Mouse (Mus musculus) midbrain, embryonic 16.5 days (tissue): ENCODE data around the gene Apba3. TPM values are rescaled to one million over a fixed set of nuclear protein-coding genes. Genes with fewer than 3 reads are reported as not detected.

ENCODE experiments used
- ATAC-seq: fragments of 200-750 bp; cut with Nextera tagmentation; 2 replicates; pipeline ENCODE4 v1.8.0; 2017; ENCODE audit warnings: moderate TSS enrichment
- H3K27ac ChIP-seq: fragments of 300-500 bp; sonication (generic); 2 replicates; pipeline ENCODE4 v1.5.1; 2014; ENCODE audit warnings: mild to moderate bottlenecking, low read length, mixed read lengths
- H3K27me3 ChIP-seq: fragments of 300-500 bp; sonication (generic); 2 replicates; pipeline ENCODE4 v1.6.1; 2014; ENCODE audit warnings: low read depth, low read length, mixed read lengths; ENCODE audit not compliant: control insufficient read depth, insufficient read depth
- H3K36me3 ChIP-seq: fragments of 300-500 bp; sonication (generic); 2 replicates; pipeline ENCODE4 v1.6.1; 2014; ENCODE audit warnings: mild to moderate bottlenecking, low read length, moderate library complexity, mixed read lengths; ENCODE audit not compliant: control insufficient read depth, insufficient read depth
- H3K4me1 ChIP-seq: fragments of 300-500 bp; sonication (generic); 2 replicates; pipeline ENCODE4 v1.6.1; 2014; ENCODE audit warnings: mild to moderate bottlenecking, low read length, mixed read lengths; ENCODE audit not compliant: control insufficient read depth, insufficient read depth
- H3K4me2 ChIP-seq: fragments of 300-500 bp; sonication (generic); 2 replicates; pipeline ENCODE4 v1.6.1; 2014; ENCODE audit warnings: mild to moderate bottlenecking, low read length, mixed read lengths
- H3K4me3 ChIP-seq: fragments of 300-500 bp; sonication (generic); 2 replicates; pipeline ENCODE4 v1.5.1; 2014; ENCODE audit warnings: low read depth, mild to moderate bottlenecking, low read length, moderate library complexity, mixed read lengths
- H3K9ac ChIP-seq: fragments of 300-500 bp; sonication (generic); 2 replicates; pipeline ENCODE4 v1.6.1; 2014; ENCODE audit warnings: low read depth, low read length, mixed read lengths
- H3K9me3 ChIP-seq: fragments of 300-500 bp; sonication (generic); replicated peaks from 2 replicates; pipeline ENCODE4 v1.6.1; 2014; ENCODE audit warnings: mild to moderate bottlenecking, low read length, mixed read lengths; ENCODE audit not compliant: control insufficient read depth, poor library complexity, severe bottlenecking
- WGBS: fragments of 180-500 bp; shearing (Covaris S2); extraction: QIAGEN DNeasy Blood & Tissue Kit; methylation state at CpG from one replicate; pipeline ENCODE4 v1.1.7; 2014; 5-methylcytosine and 5-hydroxymethylcytosine counted together
- polyA plus RNA-seq: library from polyadenylated mRNA; unstranded; fragments of >200 nt; fragmentation: Nextera tagmentation; extraction: Ambion mirVana; gene quantifications from 2 replicates; pipeline ENCODE4 v1.2.1, GENCODE M21; 2015

The Apba3 gene
- polyA plus RNA-seq, 1 experiment from 2014 or later: 33.8 TPM

DNA sequence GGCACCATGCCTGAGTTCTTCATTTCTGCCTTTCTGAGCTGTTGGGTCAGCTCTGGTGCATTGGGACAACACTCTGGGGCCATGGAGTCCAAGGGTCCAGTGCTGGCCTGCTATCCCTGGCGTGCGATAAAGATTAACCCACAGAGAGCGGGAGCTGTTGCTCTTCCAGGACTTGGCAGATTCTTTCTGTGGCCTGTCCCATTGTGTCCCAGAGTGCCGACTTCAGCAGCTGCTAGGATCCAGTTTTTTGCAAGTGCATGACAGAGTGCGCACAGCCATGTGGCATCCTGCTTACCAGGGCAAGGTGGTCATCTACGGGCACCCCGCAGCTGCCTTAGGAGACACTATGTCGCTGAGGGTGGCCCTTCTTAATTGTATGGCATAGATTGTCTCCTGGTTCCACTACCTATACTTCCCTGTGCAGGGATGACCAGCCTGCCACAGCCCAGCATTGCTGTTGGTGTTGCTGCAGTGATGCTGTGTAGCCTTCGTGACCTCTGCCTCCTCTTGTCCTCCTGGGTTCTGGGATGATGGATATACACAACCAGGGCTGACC is 33.7 kb downstream of the Apba3 start:
- no peaks in the 10 kb centered on the region for H3K36me3 ChIP-seq
- no peaks in the 10 kb centered on the region for H3K9me3 ChIP-seq
- H3K9ac ChIP-seq: no peak overlapping the region
- H3K4me1 ChIP-seq: peaks cover 9% of the 10 kb centered on the region
- H3K27ac ChIP-seq: no peak overlapping the region
- no peak overlapping the region for H3K4me3 ChIP-seq
- no peak for ATAC-seq
- H3K27me3 ChIP-seq: no peaks in the 10 kb centered on the region
- WGBS: 85% methylated on average over 9 of the region's 9 CpGs
- H3K4me2 ChIP-seq: no peak overlapping the region

- Histone ChIP-seq H3K27me3 (no peaks in the 10 kb centered on the region), H3K4me2 (no peak overlapping the region), H3K27ac (no peak overlapping the region), H3K4me3 (no peak overlapping the region), H3K4me1 (peaks cover 5% of the 10 kb centered on the region), H3K36me3 (peaks cover 7% of the 10 kb centered on the region), H3K9me3 (no peaks in the 10 kb centered on the region), H3K9ac (no peak overlapping the region)
- no peak for ATAC-seq
- 81% methylated on average over 9 of the region's 9 CpGs for WGBS
These were observed 34.6 kb downstream of the Apba3 start for GRCm38 (mm10) chr10:81301321-81301720.

DNA sequence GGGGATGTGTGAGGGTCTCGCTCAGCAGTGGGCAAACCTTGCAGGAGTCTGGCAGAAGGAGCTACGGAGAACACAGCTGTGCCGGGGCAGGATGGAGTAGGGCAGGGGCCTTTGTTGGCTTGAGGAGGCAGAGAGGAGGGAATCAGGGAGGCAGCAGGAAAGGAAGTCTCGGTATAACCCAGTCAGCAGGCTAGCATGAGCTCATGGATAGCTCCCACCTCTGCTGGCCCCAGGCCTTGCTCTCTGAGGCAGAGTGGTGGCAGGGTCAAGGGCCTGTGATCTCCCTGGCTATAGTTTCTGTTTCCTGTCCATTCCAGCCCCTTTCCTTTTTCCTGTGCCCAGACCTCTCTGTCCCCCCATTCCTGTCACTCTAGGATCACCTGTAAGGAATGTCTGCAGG is 35.5 kb downstream of the Apba3 start:
- Histone ChIP-seq H3K4me3 (no peak overlapping the region), H3K4me2 (no peak overlapping the region), H3K27me3 (no peaks in the 10 kb centered on the region), H3K9ac (no peak overlapping the region), H3K9me3 (no peaks in the 10 kb centered on the region), H3K27ac (no peak overlapping the region), H3K4me1 (peaks cover 5% of the 10 kb centered on the region), H3K36me3 (peaks cover 16% of the 10 kb centered on the region)
- ATAC-seq: no peak
- 78% methylated on average over 4 of the region's 4 CpGs for WGBS

- WGBS: 70% methylated on average over 14 of the region's 14 CpGs
- Histone ChIP-seq H3K36me3 (peaks cover 21% of the 10 kb centered on the region), H3K4me2 (no peak overlapping the region), H3K4me1 (peaks cover 5% of the 10 kb centered on the region), H3K9ac (0 out of 2 replicates have a peak overlapping the region, but pooled peaks have one; percentile 14), H3K9me3 (no peaks in the 10 kb centered on the region), H3K4me3 (no peak overlapping the region), H3K27me3 (no peaks in the 10 kb centered on the region), H3K27ac (no peak overlapping the region)
- ATAC-seq: no peak
These were observed 36.0 kb downstream of the Apba3 start for GRCm38 (mm10) chr10:81302781-81303218.

DNA sequence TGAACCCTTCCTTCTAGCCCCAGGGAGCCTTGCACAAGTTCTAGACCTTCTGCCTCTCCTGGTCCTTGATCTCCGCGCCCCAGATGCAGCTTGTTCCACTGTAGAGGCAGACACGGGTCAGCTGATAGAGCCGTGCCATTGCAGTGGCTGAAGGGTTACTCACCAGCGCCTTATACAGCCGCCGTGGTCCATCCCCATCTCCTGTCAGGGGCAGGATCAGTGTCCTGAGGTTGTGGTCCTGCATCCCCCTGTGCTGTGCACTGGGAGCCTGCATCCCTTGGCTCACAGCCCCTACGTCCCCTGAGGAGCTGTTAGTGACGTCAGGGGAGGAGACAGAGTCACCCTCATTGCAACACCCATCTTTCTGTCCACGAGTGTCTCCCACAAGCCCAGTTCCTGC is 36.5 kb downstream of the Apba3 start:
- Histone ChIP-seq H3K9me3 (no peaks in the 10 kb centered on the region), H3K9ac (no peak overlapping the region), H3K27me3 (no peaks in the 10 kb centered on the region), H3K36me3 (peaks cover 26% of the 10 kb centered on the region), H3K4me3 (no peak overlapping the region), H3K4me2 (no peak overlapping the region), H3K4me1 (peaks cover 5% of the 10 kb centered on the region), H3K27ac (no peak overlapping the region)
- 80% methylated on average over 10 of the region's 10 CpGs for WGBS
- ATAC-seq: no peak

- WGBS: 84% methylated on average over 7 of the region's 7 CpGs
- H3K4me3 ChIP-seq: no peak overlapping the region
- H3K27ac ChIP-seq: no peak overlapping the region
- H3K4me2 ChIP-seq: no peak overlapping the region
- ATAC-seq: no peak
- H3K4me1 ChIP-seq: peaks cover 5% of the 10 kb centered on the region
- peaks cover 26% of the 10 kb centered on the region for H3K36me3 ChIP-seq
- no peaks in the 10 kb centered on the region for H3K9me3 ChIP-seq
- no peak overlapping the region for H3K9ac ChIP-seq
- no peaks in the 10 kb centered on the region for H3K27me3 ChIP-seq
These were observed 37.0 kb downstream of the Apba3 start for GRCm38 (mm10) chr10:81303761-81304160.

GRCm38 (mm10) chr10:81304597-81305238 is 38.0 kb downstream of the Apba3 start:
- Histone ChIP-seq H3K4me1 (peaks cover 5% of the 10 kb centered on the region), H3K9ac (no peak overlapping the region), H3K4me3 (no peak overlapping the region), H3K4me2 (no peak overlapping the region), H3K9me3 (no peaks in the 10 kb centered on the region), H3K36me3 (peaks cover 33% of the 10 kb centered on the region), H3K27me3 (no peaks in the 10 kb centered on the region), H3K27ac (no peak overlapping the region)
- no peak for ATAC-seq
- WGBS: 25% methylated on average over 8 of the region's 9 CpGs

DNA sequence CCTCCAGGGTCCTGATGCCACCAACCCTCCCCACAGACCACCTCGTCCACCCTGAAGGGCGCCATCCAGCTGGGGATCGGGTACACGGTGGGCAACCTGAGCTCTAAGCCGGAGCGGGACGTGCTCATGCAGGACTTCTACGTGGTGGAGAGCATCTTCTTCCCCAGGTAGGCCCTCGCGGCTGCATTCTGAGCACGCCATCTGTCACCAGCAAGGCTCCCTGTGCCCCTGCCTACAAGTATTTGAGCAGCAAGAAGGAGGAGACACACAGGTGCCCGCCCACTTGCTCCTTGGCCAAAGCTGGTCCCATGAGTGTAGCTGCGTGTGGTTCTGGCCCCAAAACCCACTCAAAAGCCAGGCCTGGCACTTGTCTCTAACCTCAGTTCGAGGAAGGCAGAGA is 38.9 kb downstream of the Apba3 start:
- 93% methylated on average over 14 of the region's 14 CpGs for WGBS
- Histone ChIP-seq H3K27me3 (no peaks in the 10 kb centered on the region), H3K36me3 (peaks cover 38% of the 10 kb centered on the region), H3K9me3 (no peaks in the 10 kb centered on the region), H3K9ac (no peak overlapping the region), H3K4me1 (peaks cover 5% of the 10 kb centered on the region), H3K4me3 (no peak overlapping the region), H3K4me2 (no peak overlapping the region), H3K27ac (no peak overlapping the region)
- ATAC-seq: no peak

DNA sequence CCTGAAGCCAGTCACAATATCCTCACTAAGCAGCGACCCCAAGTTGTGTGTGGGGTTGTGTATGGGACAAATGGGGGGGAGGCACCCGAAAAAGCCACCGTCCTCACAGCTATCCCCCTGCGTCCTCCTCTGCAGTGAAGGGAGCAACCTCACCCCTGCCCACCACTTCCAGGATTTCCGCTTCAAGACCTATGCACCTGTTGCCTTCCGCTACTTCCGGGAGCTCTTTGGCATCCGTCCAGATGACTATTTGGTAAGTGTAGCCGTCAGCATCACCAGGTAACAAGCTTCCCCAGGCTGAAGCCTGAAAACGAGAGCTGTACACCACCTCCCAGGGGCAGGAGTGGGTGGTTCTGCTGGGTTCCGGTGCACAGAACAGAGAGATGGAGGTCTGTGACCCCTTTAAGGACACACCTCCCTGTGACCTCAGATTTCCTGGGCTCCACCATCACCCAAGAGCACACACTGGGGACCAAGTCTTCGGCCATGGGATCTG is 39.5 kb downstream of the Apba3 start:
- no peak overlapping the region for H3K4me3 ChIP-seq
- peaks cover 44% of the 10 kb centered on the region for H3K36me3 ChIP-seq
- no peaks in the 10 kb centered on the region for H3K27me3 ChIP-seq
- WGBS: 96% methylated on average over 12 of the region's 12 CpGs
- H3K9me3 ChIP-seq: no peaks in the 10 kb centered on the region
- no peak overlapping the region for H3K9ac ChIP-seq
- ATAC-seq: no peak
- H3K4me2 ChIP-seq: no peak overlapping the region
- peaks cover 5% of the 10 kb centered on the region for H3K4me1 ChIP-seq
- H3K27ac ChIP-seq: no peak overlapping the region
